Mouse (Mus musculus): Measurements from ENCODE around the gene Barx1.

- TF ChIP-seq POLR2AphosphoS5 (IDR thresholded peaks at IDR 0.05; ENCODE audit: insufficient replicate concordance, low read depth, low read length) (no peak), GATA1 (IDR thresholded peaks at IDR 0.05; ENCODE audit: borderline replicate concordance, low read length) (no peak), CTCF (IDR thresholded peaks at IDR 0.05; ENCODE audit: low read depth, low read length) (no peak)
These were observed 7.2 kb upstream of the Barx1 start for GRCm38 (mm10) chr13:48655637-48656036.
